Mouse (Mus musculus) left cerebral cortex, postnatal 36 days (tissue): ENCODE results near the gene Klk1b5. TPM values are rescaled to one million over a fixed set of nuclear protein-coding genes. Genes with fewer than 3 reads are reported as not detected.
"Not testable (repeated sequence)": the region's sequence is repeated elsewhere in the genome, so short reads cannot be mapped to it uniquely, and the experiment has no call there.

ENCODE experiments used
- DNase-seq, 2 experiments: peaks; one replicate each; pipeline ENCODE4 v3.0.0; 2021 to 2022; ENCODE audit warnings: low spot score in 2 of 2, mixed read lengths in 1 of 2
- intact Hi-C: fragments of 180-260 bp; cut with DNase I; formaldehyde crosslinking; loops from one replicate; pipeline ENCODE4 v1.15.1; 2025
- total RNA-seq, 2 experiments: library from RNA; stranded (reverse); gene quantifications; 2 replicates each; pipeline ENCODE4 v1.2.3; 2021

The Klk1b5 gene
- total RNA-seq, 2 experiments from 2014 or later = not detected

- DNase-seq, intact Hi-C loops: not testable (repeated sequence)
These were observed 35.1 kb downstream of the Klk1b5 start for GRCm38 (mm10) chr7:44250732-44251275.

- intact Hi-C loops = no loop called here
- DNase-seq = no peak
These were observed 37.4 kb downstream of the Klk1b5 start for GRCm38 (mm10) chr7:44253023-44253616.

GRCm38 (mm10) chr7:44254930-44255329 lies 39.2 kb downstream of the Klk1b5 start:
- DNase-seq = no peak
- intact Hi-C loops = no loop called here

- DNase-seq = no peak
- intact Hi-C loops = no loop called here
These were observed 41.5 kb downstream of the Klk1b5 start, which contains the start of gene Acp4 for GRCm38 (mm10) chr7:44257278-44257677. Acp4 (minus strand) TSS chr7:44257378.

- intact Hi-C loops = no loop called here
- no peak for DNase-seq
These were observed 44.7 kb downstream of the Klk1b5 start for GRCm38 (mm10) chr7:44260410-44260809.

- DNase-seq = no peak
- intact Hi-C loops = no loop called here
These were observed 45.4 kb downstream of the Klk1b5 start, which contains the start of gene Gm15517 for GRCm38 (mm10) chr7:44261147-44261546. Gm15517 (plus strand) TSS chr7:44261447.

- intact Hi-C loops = loop anchor here (1.0 to 2.0 kb wide), 2 partner anchors 88 to 222 kb away; no protein-coding TSS in a partner anchor
- peak; percentile 93 to 96 for DNase-seq
These were observed 47.3 kb downstream of the Klk1b5 start for GRCm38 (mm10) chr7:44262791-44263643.

- DNase-seq = no peak
- intact Hi-C loops = loop anchor here (5.0 kb wide), 1 partner anchor 44 kb away; the partner anchor contains the start of gene Shank1
These were observed 52.4 kb downstream of the Klk1b5 start for GRCm38 (mm10) chr7:44268117-44268516.

GRCm38 (mm10) chr7:44269397-44269796 lies 53.7 kb downstream of the Klk1b5 start:
- DNase-seq = no peak
- intact Hi-C loops = loop anchor here (5.0 kb wide), 1 partner anchor 43 kb away; the partner anchor contains the start of gene Shank1

Other genes with a start within 250 kb of the Klk1b5 start
- not detected for gene Klk1b1, start 249.2 kb upstream of the Klk1b5 start, total RNA-seq
- not detected for gene Klk1b9, start 239.9 kb upstream of the Klk1b5 start, total RNA-seq
- gene Klk1b11, start 220.1 kb upstream of the Klk1b5 start, total RNA-seq = not detected
- gene Klk1b26, start 203.8 kb upstream of the Klk1b5 start, total RNA-seq = not detected
- not detected for gene Klk1b27, start 163.7 kb upstream of the Klk1b5 start, total RNA-seq
- gene Klk1b21, start 113.6 kb upstream of the Klk1b5 start, total RNA-seq = not detected
- gene Klk1b22, start 103.3 kb upstream of the Klk1b5 start, total RNA-seq = not detected
- gene Klk1b16, start 79.2 kb upstream of the Klk1b5 start, total RNA-seq = not detected
- not detected for gene Klk1b24, start 27.7 kb upstream of the Klk1b5 start, total RNA-seq
- gene Klk1b3, start 17.8 kb upstream of the Klk1b5 start, total RNA-seq = not detected
- not detected for gene Klk1b4, start 8.5 kb upstream of the Klk1b5 start, total RNA-seq
- gene Klk1, start 9.4 kb downstream of the Klk1b5 start, total RNA-seq = not detected
- not detected for gene Gm36864, start 20.2 kb downstream of the Klk1b5 start, total RNA-seq
- 1 to 10 TPM; 1.4 to 2.1 TPM for gene 1700028J19Rik, start 30.8 kb downstream of the Klk1b5 start, total RNA-seq
- 10 to 100 TPM; 70.3 to 70.5 TPM for gene 2410002F23Rik, start 30.8 kb downstream of the Klk1b5 start, total RNA-seq
- gene Acp4, start 41.4 kb downstream of the Klk1b5 start, total RNA-seq = not detected
- gene Gm15517, start 45.5 kb downstream of the Klk1b5 start, total RNA-seq = not detected
- 1 to 10 TPM; 3.9 to 4.0 TPM for gene Clec11a, start 91.0 kb downstream of the Klk1b5 start, total RNA-seq
- gene Shank1, start 94.3 kb downstream of the Klk1b5 start, total RNA-seq = 100 to 1,000 TPM; 586 to 632 TPM
- 10 to 100 TPM; 58.3 to 70.5 TPM for gene Syt3, start 168.2 kb downstream of the Klk1b5 start, total RNA-seq
- gene 1700008O03Rik, start 169.9 kb downstream of the Klk1b5 start, total RNA-seq = 1 to 10 TPM; 2.0 to 2.1 TPM
- 100 to 1,000 TPM; 282 to 313 TPM for gene Lrrc4b, start 213.1 kb downstream of the Klk1b5 start, total RNA-seq
- gene Aspdh, start 249.4 kb downstream of the Klk1b5 start, total RNA-seq = 10 to 100 TPM in 1 of 2 experiments, 1 to 10 TPM in 1; 6.8 to 10.4 TPM